Mouse (Mus musculus) lung, postnatal 0 days (tissue): Measurements from ENCODE around the gene 4930513O06Rik.

Source experiments
- CTCF ChIP-seq: IDR thresholded peaks from 2 replicates; pipeline ENCODE4 v1.5.1; 2016; ENCODE audit warnings: antibody characterized with exemption, mild to moderate bottlenecking
- EP300 ChIP-seq: IDR thresholded peaks from 2 replicates; pipeline ENCODE4 v1.6.1; 2016; ENCODE audit warnings: antibody characterized with exemption, mild to moderate bottlenecking, control low read depth

- TF ChIP-seq CTCF (no peak), EP300 (no peak)
Observed at GRCm38 (mm10) chrX:139051976-139052375, 34.1 kb upstream of the 4930513O06Rik start.
